Mouse (Mus musculus) embryonic fibroblast, embryonic 13.5 days (primary cell): ENCODE measurements around the gene Med4. TPM values are rescaled to one million over a fixed set of nuclear protein-coding genes. Genes with fewer than 3 reads are reported as not detected.

Experiments used
- H3K27ac ChIP-seq: 2 replicates; pipeline ENCODE4 v1.5.1; 2012; ENCODE audit warnings: low read length, control low read depth, inconsistent platforms; ENCODE audit not compliant: insufficient read depth
- H3K4me1 ChIP-seq: 2 replicates; pipeline ENCODE4 v1.6.1; 2011; ENCODE audit warnings: low read length; ENCODE audit not compliant: control insufficient read depth, insufficient read depth
- H3K4me3 ChIP-seq: 2 replicates; pipeline ENCODE4 v1.5.1; 2011; ENCODE audit warnings: mild to moderate bottlenecking, control low read depth, low read length; ENCODE audit not compliant: insufficient read depth
- CTCF ChIP-seq: IDR thresholded peaks from 2 replicates; pipeline ENCODE4 v1.5.1; 2011; ENCODE audit warnings: mild to moderate bottlenecking, control low read depth, low read length, moderate library complexity, borderline replicate concordance; ENCODE audit not compliant: insufficient read depth
- POLR2A ChIP-seq: IDR thresholded peaks from 2 replicates; pipeline ENCODE4 v1.6.1; 2011; ENCODE audit warnings: low read depth, mild to moderate bottlenecking, control low read depth, low read length, moderate library complexity
- polyA plus RNA-seq: library from polyadenylated mRNA; stranded (reverse); fragments of >200 nt; gene quantifications from 2 replicates; pipeline ENCODE4 v1.2.4, GENCODE M21; 2011; ENCODE audit warnings: low read depth; ENCODE audit not compliant: missing spikeins, insufficient read length

Gene Med4
- polyA plus RNA-seq, 1 experiment = 26.5 TPM

DNA sequence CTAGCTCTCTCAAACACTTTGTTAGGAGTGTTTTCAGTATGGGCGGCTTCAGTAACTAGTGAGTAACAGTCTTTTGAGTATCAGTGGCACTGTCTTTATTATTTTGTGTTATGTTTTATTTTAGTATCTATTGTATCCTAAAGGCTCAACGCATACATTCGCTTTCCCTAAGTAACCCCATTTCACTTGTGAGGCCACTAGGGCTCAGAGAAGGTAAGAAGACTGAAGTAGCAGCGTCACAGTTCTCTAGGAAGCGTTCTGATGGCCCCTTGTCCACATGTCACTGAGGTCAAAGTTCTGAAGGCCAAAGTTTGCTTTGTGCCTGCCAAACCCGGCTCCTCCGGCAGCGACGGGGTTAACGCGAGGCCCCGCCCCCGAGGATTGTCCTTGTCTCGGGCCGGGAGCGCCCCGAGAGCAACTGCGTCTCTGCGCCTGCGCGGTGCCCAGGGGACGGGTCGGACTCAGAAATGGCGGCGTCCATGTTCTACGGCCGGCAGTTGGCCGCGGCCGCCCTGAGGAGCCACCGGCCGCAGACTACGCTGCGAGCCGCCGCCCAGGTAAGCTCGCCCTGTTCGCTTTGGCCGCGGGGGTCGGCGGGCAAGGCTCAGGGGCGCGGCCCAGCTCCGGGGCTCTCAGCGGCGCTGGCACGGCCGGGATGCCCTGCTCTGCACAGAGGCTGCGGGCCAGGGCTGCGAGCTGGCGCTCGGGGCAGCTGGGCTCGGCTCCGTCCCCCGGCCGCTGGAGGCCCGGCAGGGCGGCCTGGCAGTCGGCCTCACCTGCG, 42.7 kb downstream of the Med4 start:
- Histone ChIP-seq H3K27ac (no peak overlapping the region), H3K4me1 (no peaks in the 10 kb centered on the region), H3K4me3 (peak overlapping the region; percentile 98)
- TF ChIP-seq CTCF (no peak), POLR2A (peak; percentile 89)

DNA sequence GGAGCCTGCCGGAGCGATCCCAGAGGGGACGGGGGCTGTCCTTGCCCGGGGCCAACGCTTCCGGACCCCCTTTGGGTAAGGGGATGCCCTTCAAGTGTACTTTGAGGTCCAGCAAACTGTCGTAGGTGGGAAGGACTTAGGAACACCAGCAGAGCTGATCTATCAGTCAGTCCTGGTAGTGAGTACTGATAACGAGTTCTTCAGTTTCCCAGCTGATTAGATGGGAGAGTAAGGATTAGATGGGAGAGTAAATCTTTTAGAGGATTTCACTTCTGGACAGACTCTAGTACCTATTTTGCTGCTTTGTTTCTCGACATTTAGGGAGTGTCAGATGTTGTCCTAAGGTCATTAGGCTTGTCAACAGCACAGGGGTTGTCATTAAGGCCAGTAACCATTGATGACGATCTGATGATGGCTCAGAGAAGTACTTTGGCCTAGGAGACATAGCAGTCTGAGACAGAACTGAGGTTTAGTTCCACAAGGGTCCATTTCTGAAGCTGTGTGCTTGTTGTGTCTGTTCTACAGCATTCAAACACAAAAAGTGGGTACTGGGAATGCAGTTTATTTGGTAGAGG, 43.4 kb downstream of the Med4 start:
- TF ChIP-seq POLR2A (no peak), CTCF (no peak)
- H3K4me3 ChIP-seq = peak overlapping the region; percentile 98
- no peak overlapping the region for H3K27ac ChIP-seq
- no peaks in the 10 kb centered on the region for H3K4me1 ChIP-seq

Other genes starting within 250 kb of the Med4 start
- 16.0 and 21.0 TPM in 2 replicates for gene Rb1, start 184.2 kb upstream of the Med4 start, polyA plus RNA-seq
- 570 and 658 TPM in 2 replicates for gene Itm2b, start 124.7 kb upstream of the Med4 start, polyA plus RNA-seq
- 83.1 and 91.1 TPM in 2 replicates for gene Sucla2, start 15.3 kb downstream of the Med4 start, polyA plus RNA-seq
- gene Nudt15, start 38.2 kb downstream of the Med4 start, polyA plus RNA-seq = 1.4 TPM in 2 replicates
- gene Gm21750, start 151.2 kb downstream of the Med4 start, polyA plus RNA-seq = not detected in 2 replicates